Mouse (Mus musculus): ENCODE measurements around the gene Sp1. TPM values are rescaled to one million over a fixed set of nuclear protein-coding genes. Genes with fewer than 3 reads are reported as not detected.

Gene Sp1
- total RNA-seq, 4 experiments from 2014 or later = 75.8 to 97.0 (median 91.9) TPM

- DNase-seq = no peak
Measured at GRCm38 (mm10) chr15:102483136-102483535, 77.2 kb downstream of the Sp1 start.

GRCm38 (mm10) chr15:102485853-102486252 is 79.9 kb downstream of the Sp1 start:
- DNase-seq = no peak

Other genes starting within 250 kb of the Sp1 start
- gene Zfp740, start 202.9 kb upstream of the Sp1 start, total RNA-seq (2022) = 100 to 1,000 TPM in 1 of 4 experiments, 10 to 100 TPM in 3; 61.9 to 108 (median 86.0) TPM
- 10 to 100 TPM; 71.3 to 85.0 (median 75.5) TPM for gene Csad, start 201.4 kb upstream of the Sp1 start, total RNA-seq (2022)
- 1 to 10 TPM; 2.7 to 7.9 (median 5.4) TPM for gene Itgb7, start 174.2 kb upstream of the Sp1 start, total RNA-seq (2022)
- gene Rarg, start 148.6 kb upstream of the Sp1 start, total RNA-seq (2022) = 10 to 100 TPM; 19.9 to 43.0 (median 34.4) TPM
- under 1 TPM in 2 of 4 experiments, not detected in 2; 0.24 to 0.31 TPM for gene Gm9918, start 135.6 kb upstream of the Sp1 start, total RNA-seq (2022)
- gene Mfsd5, start 126.7 kb upstream of the Sp1 start, total RNA-seq (2022) = 10 to 100 TPM; 37.1 to 45.4 (median 39.5) TPM
- 1 to 10 TPM; 1.4 to 5.3 (median 2.3) TPM for gene Espl1, start 109.9 kb upstream of the Sp1 start, total RNA-seq (2022)
- gene Pfdn5, start 80.0 kb upstream of the Sp1 start, total RNA-seq (2022) = 100 to 1,000 TPM; 440 to 517 (median 466) TPM
- gene Myg1, start 74.4 kb upstream of the Sp1 start, total RNA-seq (2022) = 10 to 100 TPM; 65.4 to 96.8 (median 89.3) TPM
- 10 to 100 TPM; 15.6 to 31.6 (median 21.4) TPM for gene Aaas, start 55.4 kb upstream of the Sp1 start, total RNA-seq (2022)
- under 1 TPM; 0.17 to 0.48 (median 0.33) TPM for gene Sp7, start 39.0 kb upstream of the Sp1 start, total RNA-seq (2022)
- gene Amhr2, start 39.2 kb downstream of the Sp1 start, total RNA-seq (2022) = 1 to 10 TPM; 1.1 to 1.9 (median 1.6) TPM
- 100 to 1,000 TPM in 2 of 4 experiments, 10 to 100 TPM in 2; 71.8 to 170 (median 96.4) TPM for gene Prr13, start 52.9 kb downstream of the Sp1 start, total RNA-seq (2022)
- gene Pcbp2, start 64.4 kb downstream of the Sp1 start, total RNA-seq (2022) = 100 to 1,000 TPM; 594 to 678 (median 630) TPM
- gene Gm10337, start 97.6 kb downstream of the Sp1 start, total RNA-seq (2022) = 1 to 10 TPM in 3 of 4 experiments, not detected in 1; 3.5 to 9.2 (median 8.3) TPM
- gene Map3k12, start 110.9 kb downstream of the Sp1 start, total RNA-seq (2022) = 10 to 100 TPM in 3 of 4 experiments, 1 to 10 TPM in 1; 9.5 to 27.1 (median 18.0) TPM
- gene Tarbp2, start 112.0 kb downstream of the Sp1 start, total RNA-seq (2022) = 10 to 100 TPM; 31.9 to 50.7 (median 41.9) TPM
- gene Npff, start 118.8 kb downstream of the Sp1 start, total RNA-seq (2022) = 10 to 100 TPM in 1 of 4 experiments, 1 to 10 TPM in 3; 1.0 to 13.3 (median 5.6) TPM
- gene Gm28047, start 218.9 kb downstream of the Sp1 start, total RNA-seq (2022) = 1 to 10 TPM in 2 of 4 experiments, not detected in 2; 2.0 to 2.1 TPM
- gene Atf7, start 219.3 kb downstream of the Sp1 start, total RNA-seq (2022) = 100 to 1,000 TPM in 1 of 4 experiments, 10 to 100 TPM in 3; 55.5 to 104 (median 76.0) TPM